Mouse (Mus musculus): Measurements from ENCODE around the gene Zfand6. TPM values are rescaled to one million over a fixed set of nuclear protein-coding genes. Genes with fewer than 3 reads are reported as not detected.

Zfand6 gene
- polyA plus RNA-seq, 2 experiments: 151 to 159 TPM

- WGBS: 83% methylated on average over 3 of the region's 3 CpGs
- Histone ChIP-seq H3K4me2 (replicated peaks; ENCODE audit: low read depth, low read length, severe bottlenecking) (no peak overlapping the region), H3K9me3 (ENCODE audit: control insufficient read depth, low read length) (no peaks in the 10 kb centered on the region), H3K36me3 (ENCODE audit: control insufficient read depth, insufficient read depth, low read length) (no peaks in the 10 kb centered on the region), H3K27me3 (ENCODE audit: control insufficient read depth, insufficient read depth, low read length) (no peaks in the 10 kb centered on the region), H3K27ac (replicated peaks; ENCODE audit: low read depth, low read length) (no peak overlapping the region), H3K4me3 (replicated peaks; ENCODE audit: low read length) (no peak overlapping the region), H3K4me1 (ENCODE audit: control insufficient read depth, insufficient read depth, low read length) (peaks cover 9% of the 10 kb centered on the region; the same call in 1 of the 2 replicates), H3K9ac (ENCODE audit: low read depth, low read length, severe bottlenecking) (no peak overlapping the region)
- TF ChIP-seq POLR2A (IDR thresholded peaks at IDR 0.05; ENCODE audit: borderline replicate concordance, extremely low read depth, insufficient read depth, insufficient read length): no peak
- DNase-seq (ENCODE audit: low spot score) (no peak), ATAC-seq (ENCODE audit: low FRiP score, low read depth) (no peak)
Measured at GRCm38 (mm10) chr7:84601331-84601730, 88.4 kb downstream of the Zfand6 start.

GRCm38 (mm10) chr7:84600631-84601030 lies 89.1 kb downstream of the Zfand6 start:
- no peaks in the 10 kb centered on the region for H3K9me3 ChIP-seq (ENCODE audit: control insufficient read depth, low read length)
- H3K4me3 ChIP-seq (replicated peaks; ENCODE audit: low read length): no peak overlapping the region
- no peak overlapping the region for H3K4me2 ChIP-seq (replicated peaks; ENCODE audit: low read depth, low read length, severe bottlenecking)
- no peak for TF ChIP-seq POLR2A (IDR thresholded peaks at IDR 0.05; ENCODE audit: borderline replicate concordance, extremely low read depth, insufficient read depth, insufficient read length)
- no peak for DNase-seq (ENCODE audit: low spot score)
- ATAC-seq (ENCODE audit: low FRiP score, low read depth): no peak
- H3K4me1 ChIP-seq (ENCODE audit: control insufficient read depth, insufficient read depth, low read length): peaks cover 9% of the 10 kb centered on the region; the same call in 1 of the 2 replicates
- H3K36me3 ChIP-seq (ENCODE audit: control insufficient read depth, insufficient read depth, low read length): no peaks in the 10 kb centered on the region
- 84% methylated on average over 2 of the region's 2 CpGs for WGBS
- no peaks in the 10 kb centered on the region for H3K27me3 ChIP-seq (ENCODE audit: control insufficient read depth, insufficient read depth, low read length)
- H3K9ac ChIP-seq (ENCODE audit: low read depth, low read length, severe bottlenecking): no peak overlapping the region
- H3K27ac ChIP-seq (replicated peaks; ENCODE audit: low read depth, low read length): no peak overlapping the region

GRCm38 (mm10) chr7:84596633-84597032 lies 93.1 kb downstream of the Zfand6 start:
- 0 out of 2 replicates have a peak, but pooled peaks cover 2% of the 10 kb centered on the region for H3K4me1 ChIP-seq (ENCODE audit: control insufficient read depth, insufficient read depth, low read length)
- H3K36me3 ChIP-seq (ENCODE audit: control insufficient read depth, insufficient read depth, low read length): no peaks in the 10 kb centered on the region
- H3K9ac ChIP-seq (ENCODE audit: low read depth, low read length, severe bottlenecking): no peak overlapping the region
- H3K27ac ChIP-seq (replicated peaks; ENCODE audit: low read depth, low read length): no peak overlapping the region
- no peak for TF ChIP-seq POLR2A (IDR thresholded peaks at IDR 0.05; ENCODE audit: borderline replicate concordance, extremely low read depth, insufficient read depth, insufficient read length)
- no peak overlapping the region for H3K4me3 ChIP-seq (replicated peaks; ENCODE audit: low read length)
- DNase-seq (ENCODE audit: low spot score) (no peak), ATAC-seq (ENCODE audit: low FRiP score, low read depth) (no peak)
- 71% methylated on average over 3 of the region's 3 CpGs for WGBS
- H3K4me2 ChIP-seq (replicated peaks; ENCODE audit: low read depth, low read length, severe bottlenecking): no peak overlapping the region
- H3K9me3 ChIP-seq (ENCODE audit: control insufficient read depth, low read length): no peaks in the 10 kb centered on the region
- H3K27me3 ChIP-seq (ENCODE audit: control insufficient read depth, insufficient read depth, low read length): no peaks in the 10 kb centered on the region

GRCm38 (mm10) chr7:84596002-84596401 lies 93.8 kb downstream of the Zfand6 start:
- Histone ChIP-seq H3K4me3 (replicated peaks; ENCODE audit: low read length) (no peak overlapping the region), H3K4me2 (replicated peaks; ENCODE audit: low read depth, low read length, severe bottlenecking) (no peak overlapping the region), H3K4me1 (ENCODE audit: control insufficient read depth, insufficient read depth, low read length) (0 out of 2 replicates have a peak, but pooled peaks cover 2% of the 10 kb centered on the region), H3K27me3 (ENCODE audit: control insufficient read depth, insufficient read depth, low read length) (no peaks in the 10 kb centered on the region), H3K9ac (ENCODE audit: low read depth, low read length, severe bottlenecking) (no peak overlapping the region), H3K27ac (replicated peaks; ENCODE audit: low read depth, low read length) (no peak overlapping the region), H3K9me3 (ENCODE audit: control insufficient read depth, low read length) (no peaks in the 10 kb centered on the region), H3K36me3 (ENCODE audit: control insufficient read depth, insufficient read depth, low read length) (no peaks in the 10 kb centered on the region)
- no peak for TF ChIP-seq POLR2A (IDR thresholded peaks at IDR 0.05; ENCODE audit: borderline replicate concordance, extremely low read depth, insufficient read depth, insufficient read length)
- no peak for ATAC-seq (ENCODE audit: low FRiP score, low read depth)
- 82% methylated on average over 3 of the region's 3 CpGs for WGBS
- DNase-seq (ENCODE audit: low spot score): no peak

- H3K9ac ChIP-seq (ENCODE audit: low read depth, low read length, severe bottlenecking): no peak overlapping the region
- no peaks in the 10 kb centered on the region for H3K9me3 ChIP-seq (ENCODE audit: control insufficient read depth, low read length)
- H3K4me3 ChIP-seq (replicated peaks; ENCODE audit: low read length): no peak overlapping the region
- no peaks in the 10 kb centered on the region for H3K27me3 ChIP-seq (ENCODE audit: control insufficient read depth, insufficient read depth, low read length)
- H3K27ac ChIP-seq (replicated peaks; ENCODE audit: low read depth, low read length): no peak overlapping the region
- no peak for TF ChIP-seq POLR2A (IDR thresholded peaks at IDR 0.05; ENCODE audit: borderline replicate concordance, extremely low read depth, insufficient read depth, insufficient read length)
- 0 out of 2 replicates have a peak, but pooled peaks have one; percentile 24 for ATAC-seq (ENCODE audit: low FRiP score, low read depth)
- 0 out of 2 replicates have a peak, but pooled peaks cover 2% of the 10 kb centered on the region for H3K4me1 ChIP-seq (ENCODE audit: control insufficient read depth, insufficient read depth, low read length)
- no peak overlapping the region for H3K4me2 ChIP-seq (replicated peaks; ENCODE audit: low read depth, low read length, severe bottlenecking)
- H3K36me3 ChIP-seq (ENCODE audit: control insufficient read depth, insufficient read depth, low read length): no peaks in the 10 kb centered on the region
- DNase-seq (ENCODE audit: low spot score): no peak
Measured at GRCm38 (mm10) chr7:84594917-84595303, 94.8 kb downstream of the Zfand6 start.
